Mouse (Mus musculus) right cerebral cortex, postnatal 4 days (tissue): ENCODE measurements around the gene Atp5d.

Experiments
- DNase-seq: peaks from one replicate; pipeline ENCODE4 v3.0.0-alpha.2; 2022

Gene Atp5d

GRCm38 (mm10) chr10:80117736-80118135, 20.7 kb upstream of the Atp5d start:
- DNase-seq: no peak

- DNase-seq: peak; percentile 23
Observed at GRCm38 (mm10) chr10:80118552-80118951, 19.9 kb upstream of the Atp5d start.

GRCm38 (mm10) chr10:80120146-80120545, 18.3 kb upstream of the Atp5d start:
- no peak for DNase-seq

- DNase-seq: no peak
Observed at GRCm38 (mm10) chr10:80121639-80122038, 16.8 kb upstream of the Atp5d start.

GRCm38 (mm10) chr10:80123932-80124562, 14.4 kb upstream of the Atp5d start:
- DNase-seq: no peak

GRCm38 (mm10) chr10:80127920-80128319, 10.5 kb upstream of the Atp5d start:
- DNase-seq: no peak

- DNase-seq: no peak
Observed at GRCm38 (mm10) chr10:80129846-80130245, 8.6 kb upstream of the Atp5d start.

- peak; percentile 14 for DNase-seq
Observed at GRCm38 (mm10) chr10:80130403-80131031, 7.9 kb upstream of the Atp5d start.

GRCm38 (mm10) chr10:80131316-80131951, 7.0 kb upstream of the Atp5d start:
- DNase-seq: peak; percentile 72

GRCm38 (mm10) chr10:80131952-80132350, 6.5 kb upstream of the Atp5d start:
- no peak for DNase-seq

GRCm38 (mm10) chr10:80133226-80133849, 5.1 kb upstream of the Atp5d start:
- no peak for DNase-seq

- DNase-seq: no peak
Observed at GRCm38 (mm10) chr10:80134421-80134820, 4.0 kb upstream of the Atp5d start.

GRCm38 (mm10) chr10:80135161-80135560, 3.3 kb upstream of the Atp5d start:
- no peak for DNase-seq

GRCm38 (mm10) chr10:80135641-80136040, 2.8 kb upstream of the Atp5d start:
- DNase-seq: no peak

GRCm38 (mm10) chr10:80136179-80136951, 2.1 kb upstream of the Atp5d start:
- DNase-seq: no peak

- DNase-seq: no peak
Observed at GRCm38 (mm10) chr10:80136952-80137625, 1.3 kb upstream of the Atp5d start.

- no peak for DNase-seq
Observed at GRCm38 (mm10) chr10:80137626-80138552, 543 bp upstream of the Atp5d start.

GRCm38 (mm10) chr10:80139439-80139775, 975 bp downstream of the Atp5d start:
- no peak for DNase-seq

- DNase-seq: no peak
Observed at GRCm38 (mm10) chr10:80139975-80140665, 1.7 kb downstream of the Atp5d start.

GRCm38 (mm10) chr10:80140666-80141035, 2.2 kb downstream of the Atp5d start, which contains the start of gene Cbarp:
Gene Cbarp (minus strand): TSS chr10:80140835.
- no peak for DNase-seq

GRCm38 (mm10) chr10:80141243-80141642, 2.8 kb downstream of the Atp5d start:
- DNase-seq: peak; percentile 90
